Mouse (Mus musculus) urinary bladder, postnatal 14 days (tissue): Measurements from ENCODE around the gene Frmpd3.
A peak's percentile ranks its signal among the peaks of the same experiment; 100 is the strongest.

Experiments
- DNase-seq: peaks from one replicate; pipeline ENCODE4 v3.0.0; 2021; ENCODE audit warnings: low spot score

Gene Frmpd3

GRCm38 (mm10) chrX:140456751-140457491 lies 114.9 kb downstream of the Frmpd3 start:
- no peak for DNase-seq

DNA sequence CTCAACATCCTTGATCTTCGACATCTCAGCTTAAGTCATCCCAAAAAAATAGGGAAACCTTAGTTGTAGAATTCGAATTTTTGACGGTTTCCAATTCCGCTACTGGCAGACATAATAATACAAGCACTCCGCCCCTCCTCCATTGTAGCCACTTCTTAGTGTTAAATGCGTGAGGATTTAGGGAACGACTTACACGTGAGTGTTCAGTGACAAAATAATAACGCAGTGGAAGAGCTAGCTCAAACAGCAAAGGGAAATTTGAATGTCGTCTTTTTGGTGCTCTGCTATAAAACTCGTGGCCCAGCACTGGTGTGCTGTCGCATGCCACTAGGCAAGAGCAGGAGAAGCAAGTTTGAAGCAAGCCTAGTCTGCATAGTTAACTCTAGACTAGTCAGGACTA lies 115.4 kb downstream of the Frmpd3 start:
- no peak for DNase-seq

DNA sequence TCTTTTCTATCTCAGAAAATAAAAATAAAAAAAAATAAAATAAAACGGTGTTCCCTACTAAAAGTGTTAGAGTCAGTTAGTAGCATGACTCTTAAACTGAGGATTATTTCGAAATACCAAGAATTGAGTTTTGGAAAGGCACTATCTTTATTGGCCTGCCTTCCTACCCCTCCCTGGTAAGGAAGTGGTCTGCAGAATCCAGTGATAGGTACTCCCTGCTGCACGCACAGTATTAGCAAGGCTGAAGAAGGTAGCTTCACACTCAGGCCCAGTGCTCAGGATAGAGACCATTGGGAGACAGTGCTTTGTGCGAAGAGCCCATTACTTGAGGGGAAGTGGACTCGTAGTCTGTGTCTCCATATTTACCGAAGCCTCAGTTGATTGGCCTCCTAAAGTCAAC lies 136.2 kb downstream of the Frmpd3 start:
- no peak for DNase-seq

- DNase-seq = peak; percentile 16
Measured at GRCm38 (mm10) chrX:140479171-140479570, 137.1 kb downstream of the Frmpd3 start.
